Mouse (Mus musculus) layer of hippocampus, adult 9-10 months (tissue): ENCODE measurements around the gene Pxylp1.

Source experiments
- DNase-seq: peaks from one replicate; pipeline ENCODE4 v3.0.0; 2022; ENCODE audit warnings: low spot score

Gene Pxylp1

GRCm38 (mm10) chr9:96824026-96824425, 68.4 kb downstream of the Pxylp1 start:
- DNase-seq, result no peak

GRCm38 (mm10) chr9:96823541-96823940, 68.9 kb downstream of the Pxylp1 start:
- DNase-seq, result no peak

GRCm38 (mm10) chr9:96823005-96823404, 69.5 kb downstream of the Pxylp1 start:
- DNase-seq, result no peak

GRCm38 (mm10) chr9:96818822-96819481, 73.5 kb downstream of the Pxylp1 start:
- DNase-seq, result no peak

- peak; percentile 67 for DNase-seq
These were observed 74.2 kb downstream of the Pxylp1 start for GRCm38 (mm10) chr9:96818128-96818821.

- DNase-seq, result no peak
These were observed 80.5 kb downstream of the Pxylp1 start for GRCm38 (mm10) chr9:96811996-96812395.

GRCm38 (mm10) chr9:96800131-96800825, 92.2 kb downstream of the Pxylp1 start:
- DNase-seq, result no peak

GRCm38 (mm10) chr9:96797311-96797710, 95.2 kb downstream of the Pxylp1 start:
- DNase-seq, result no peak

GRCm38 (mm10) chr9:96795399-96795928, 97.0 kb downstream of the Pxylp1 start:
- peak; percentile 21 for DNase-seq

GRCm38 (mm10) chr9:96794601-96795000, 97.9 kb downstream of the Pxylp1 start:
- DNase-seq, result no peak

GRCm38 (mm10) chr9:96792543-96792942, 99.9 kb downstream of the Pxylp1 start:
- DNase-seq, result no peak

- no peak for DNase-seq
These were observed 102.0 kb downstream of the Pxylp1 start for GRCm38 (mm10) chr9:96790389-96791007.

- DNase-seq, result no peak
These were observed 102.6 kb downstream of the Pxylp1 start for GRCm38 (mm10) chr9:96789906-96790305.

GRCm38 (mm10) chr9:96787797-96788196, 104.7 kb downstream of the Pxylp1 start:
- no peak for DNase-seq

GRCm38 (mm10) chr9:96785871-96786342, 106.6 kb downstream of the Pxylp1 start:
- DNase-seq, result no peak

GRCm38 (mm10) chr9:96785187-96785586, 107.3 kb downstream of the Pxylp1 start:
- DNase-seq, result no peak

- DNase-seq, result no peak
These were observed 108.8 kb downstream of the Pxylp1 start for GRCm38 (mm10) chr9:96783667-96784066.

- no peak for DNase-seq
These were observed 109.2 kb downstream of the Pxylp1 start for GRCm38 (mm10) chr9:96783258-96783657.

- no peak for DNase-seq
These were observed 110.4 kb downstream of the Pxylp1 start for GRCm38 (mm10) chr9:96782062-96782461.
